Mouse (Mus musculus): ENCODE data around the gene Ppdpf. TPM values are rescaled to one million over a fixed set of nuclear protein-coding genes. Genes with fewer than 3 reads are reported as not detected.

The Ppdpf gene
- 287 TPM for polyA plus RNA-seq (2017; shearing (Covaris generic))

DNA sequence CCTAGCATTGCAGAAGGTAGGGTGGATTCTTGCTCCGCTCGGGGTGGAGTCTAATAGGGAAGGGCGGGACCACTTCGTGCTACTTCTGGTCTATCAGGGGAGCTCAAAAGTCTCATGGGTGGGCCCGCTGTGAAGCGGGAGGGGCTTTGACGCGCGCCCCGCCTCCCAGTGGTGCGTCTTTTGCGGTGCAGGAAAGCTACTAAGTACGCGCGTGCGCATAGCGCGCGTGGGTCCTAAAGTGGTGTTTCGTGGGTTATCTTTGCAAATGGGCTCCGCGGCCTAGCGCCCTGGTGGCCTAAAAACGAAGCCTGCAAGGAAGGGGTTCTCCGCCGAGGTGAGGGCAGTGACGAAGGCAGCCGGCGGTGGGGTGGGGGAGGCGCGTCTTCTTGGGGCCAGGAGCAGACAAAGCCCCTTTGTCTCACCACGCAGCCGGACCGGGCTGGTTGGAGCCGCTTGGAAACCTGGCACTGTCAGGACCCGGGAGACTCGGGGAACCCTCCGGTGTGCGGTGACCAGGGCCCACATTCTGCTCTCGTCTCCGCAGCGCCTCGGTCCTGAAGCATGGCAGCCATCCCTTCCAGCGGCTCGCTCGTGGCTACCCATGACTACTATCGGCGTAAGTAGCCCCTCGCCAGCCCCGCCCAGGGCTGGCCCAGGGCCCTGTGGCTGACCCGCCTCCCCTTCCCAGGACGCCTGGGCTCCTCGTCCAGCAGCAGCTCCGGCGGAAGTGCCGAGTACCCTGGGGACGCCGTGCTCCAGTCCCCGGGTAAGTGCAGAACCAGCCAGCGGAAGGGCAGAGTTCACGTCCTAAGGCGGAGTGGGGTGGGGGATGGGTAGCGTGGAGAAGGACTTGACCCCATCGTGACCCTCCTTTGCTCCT is at the start of gene Ppdpf:
Ppdpf (plus strand) TSS at position 127 of the 880 bp plus-strand sequence.

DNA sequence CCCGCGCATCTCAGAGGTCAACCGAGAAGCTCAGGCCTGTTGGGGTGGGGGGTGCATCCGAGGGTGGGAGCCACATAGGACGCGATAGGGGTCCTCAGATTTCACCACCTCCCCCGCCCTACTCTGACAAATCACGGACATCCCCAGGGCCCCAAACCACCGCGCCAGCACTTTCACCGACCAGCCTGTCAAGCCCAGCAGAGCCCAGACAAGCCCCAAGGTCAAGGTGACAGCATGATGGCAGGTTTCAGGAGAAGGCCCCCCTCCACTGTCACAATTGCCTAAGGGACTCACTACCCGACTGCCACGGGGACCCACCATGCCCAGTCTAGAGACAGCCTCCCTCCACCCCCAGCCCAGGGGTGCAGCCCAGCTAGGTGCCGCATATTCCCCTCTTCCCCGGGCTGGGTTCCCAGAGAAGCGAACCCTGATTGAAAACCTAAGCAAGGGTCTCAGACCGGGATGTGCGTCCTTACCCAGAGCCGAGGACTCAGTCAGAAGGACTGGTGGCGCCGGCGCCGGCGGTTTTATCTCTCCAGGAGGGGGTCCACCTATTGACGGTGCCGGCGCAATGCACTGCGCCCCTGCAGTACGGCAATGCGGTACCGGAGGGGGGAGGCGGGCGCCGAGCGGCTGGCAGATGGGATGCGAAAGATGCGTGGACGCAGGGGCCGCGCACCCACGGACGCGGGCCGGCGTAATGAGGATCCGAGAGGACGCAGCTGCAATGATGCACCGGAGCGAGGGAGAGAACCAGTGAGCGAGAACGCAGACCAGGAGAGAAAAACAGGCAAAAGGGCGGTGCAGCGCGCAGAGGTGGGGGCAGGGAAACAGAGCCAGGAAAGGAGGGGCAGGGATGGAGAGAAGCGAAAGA is 30.6 kb upstream of the Ppdpf start, which contains the start of gene Eef1a2:
Eef1a2 (minus strand) TSS at position 767 of the 874 bp plus-strand sequence.

DNA sequence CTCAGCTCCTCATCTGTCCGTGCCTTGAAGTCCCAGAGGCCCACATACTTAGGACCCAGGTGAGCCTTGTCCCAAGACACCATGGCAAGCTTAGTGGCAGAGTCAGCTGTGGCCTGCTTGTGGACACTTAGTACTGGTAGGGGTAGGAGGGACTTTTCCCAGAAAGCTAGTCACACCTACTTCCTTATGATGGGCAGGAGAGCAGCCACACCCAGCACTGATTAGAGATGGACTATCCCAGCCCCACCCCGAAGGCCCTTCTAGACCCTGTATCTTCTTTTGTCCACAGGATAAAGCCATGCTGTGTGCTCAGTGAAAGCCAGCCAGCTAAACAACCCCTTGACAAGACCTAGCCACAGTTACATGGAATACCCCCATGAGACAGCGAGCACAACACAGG is 15.4 kb downstream of the Ppdpf start, which contains the start of gene Ptk6:
Ptk6 (minus strand) TSS at position 368 of the 400 bp plus-strand sequence.

DNA sequence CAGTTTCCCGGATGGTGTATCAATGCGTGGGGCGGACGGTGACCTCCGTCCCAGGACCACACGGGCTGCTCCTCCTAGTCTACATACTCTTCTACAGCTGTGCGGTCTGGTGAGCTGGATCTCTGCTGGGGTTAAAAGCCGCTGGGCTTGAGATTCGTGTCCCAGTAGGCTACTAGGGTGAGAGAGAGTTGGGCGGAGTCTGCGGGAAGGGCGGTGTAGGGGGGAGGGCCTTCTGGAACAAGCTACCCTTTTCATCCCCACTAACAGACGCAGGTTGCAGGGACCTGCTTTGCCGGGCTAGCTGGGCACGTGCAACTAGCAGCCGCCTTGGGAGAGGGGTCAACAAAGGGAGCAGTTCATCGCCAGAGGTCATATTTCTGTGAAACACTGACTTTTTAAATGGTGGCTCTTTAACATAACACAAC is 26.0 kb downstream of the Ppdpf start, which contains the start of gene Srms:
Srms (minus strand) TSS at position 165 of the 425 bp plus-strand sequence.

GRCm38 (mm10) chr2:181219538-181220216 is 32.6 kb downstream of the Ppdpf start, which contains the start of gene Fndc11:
Gene Fndc11 (plus strand): TSS chr2:181220013.

Other genes with a start within 250 kb of the Ppdpf start
- gene Nkain4, start 232.5 kb upstream of the Ppdpf start, polyA plus RNA-seq (2017; shearing (Covaris generic)) = not detected
- gene Arfgap1, start 220.0 kb upstream of the Ppdpf start, polyA plus RNA-seq (2017; shearing (Covaris generic)) = 93.5 TPM
- 0.89 TPM for gene Col20a1, start 200.7 kb upstream of the Ppdpf start, polyA plus RNA-seq (2017; shearing (Covaris generic))
- gene Chrna4, start 143.7 kb upstream of the Ppdpf start, polyA plus RNA-seq (2017; shearing (Covaris generic)) = not detected
- gene Kcnq2, start 51.9 kb upstream of the Ppdpf start, polyA plus RNA-seq (2017; shearing (Covaris generic)) = not detected
- gene Eef1a2, start 30.2 kb upstream of the Ppdpf start, polyA plus RNA-seq (2017; shearing (Covaris generic)) = not detected
- not detected for gene Ptk6, start 15.5 kb downstream of the Ppdpf start, polyA plus RNA-seq (2017; shearing (Covaris generic))
- 1.00 TPM for gene Srms, start 25.9 kb downstream of the Ppdpf start, polyA plus RNA-seq (2017; shearing (Covaris generic))
- 0.68 TPM for gene Fndc11, start 32.8 kb downstream of the Ppdpf start, polyA plus RNA-seq (2017; shearing (Covaris generic))
- 16.5 TPM for gene Helz2, start 54.8 kb downstream of the Ppdpf start, polyA plus RNA-seq (2017; shearing (Covaris generic))
- gene Gmeb2, start 100.8 kb downstream of the Ppdpf start, polyA plus RNA-seq (2017; shearing (Covaris generic)) = 10.9 TPM
- not detected for gene Stmn3, start 127.3 kb downstream of the Ppdpf start, polyA plus RNA-seq (2017; shearing (Covaris generic))
- gene Rtel1, start 132.5 kb downstream of the Ppdpf start, polyA plus RNA-seq (2017; shearing (Covaris generic)) = 78.0 TPM
- 114 TPM for gene Zgpat, start 177.7 kb downstream of the Ppdpf start, polyA plus RNA-seq (2017; shearing (Covaris generic))
- gene Arfrp1, start 178.2 kb downstream of the Ppdpf start, polyA plus RNA-seq (2017; shearing (Covaris generic)) = 169 TPM
- gene Lime1, start 192.8 kb downstream of the Ppdpf start, polyA plus RNA-seq (2017; shearing (Covaris generic)) = 343 TPM